Mouse (Mus musculus) lung, postnatal 36 days (tissue): ENCODE data around the gene Pdgfa.

Experiments used
- DNase-seq: peaks from one replicate; pipeline ENCODE4 v3.0.0; 2022; ENCODE audit warnings: mixed read lengths

The Pdgfa gene

GRCm38 (mm10) chr5:138997171-138997788 lies at the start of gene Pdgfa:
Gene Pdgfa (minus strand): TSS chr5:138997370.
- DNase-seq = peak; percentile 81

GRCm38 (mm10) chr5:139046636-139047035 lies 49.5 kb upstream of the Pdgfa start:
- no peak for DNase-seq

- no peak for DNase-seq
Measured at GRCm38 (mm10) chr5:139043546-139043945, 46.4 kb upstream of the Pdgfa start.

- DNase-seq = no peak
Measured at GRCm38 (mm10) chr5:139042299-139042698, 45.1 kb upstream of the Pdgfa start.

- no peak for DNase-seq
Measured at GRCm38 (mm10) chr5:139035171-139035570, 38.0 kb upstream of the Pdgfa start.

- DNase-seq = no peak
Measured at GRCm38 (mm10) chr5:139034746-139035145, 37.6 kb upstream of the Pdgfa start.

- DNase-seq = peak; percentile 70
Measured at GRCm38 (mm10) chr5:139033406-139034317, 36.5 kb upstream of the Pdgfa start.

GRCm38 (mm10) chr5:139027603-139028002 lies 30.4 kb upstream of the Pdgfa start:
- DNase-seq = no peak

- DNase-seq = peak; percentile 24
Measured at GRCm38 (mm10) chr5:139024351-139025105, 27.4 kb upstream of the Pdgfa start.

- DNase-seq = no peak
Measured at GRCm38 (mm10) chr5:139020595-139020994, 23.4 kb upstream of the Pdgfa start.

GRCm38 (mm10) chr5:139017371-139018124 lies 20.4 kb upstream of the Pdgfa start:
- DNase-seq = peak; percentile 89

GRCm38 (mm10) chr5:139015097-139015496 lies 17.9 kb upstream of the Pdgfa start:
- DNase-seq = peak; percentile 32

- DNase-seq = no peak
Measured at GRCm38 (mm10) chr5:139010649-139011048, 13.5 kb upstream of the Pdgfa start.

GRCm38 (mm10) chr5:139007141-139007775 lies 10.1 kb upstream of the Pdgfa start:
- peak; percentile 75 for DNase-seq

- DNase-seq = no peak
Measured at GRCm38 (mm10) chr5:139004588-139004987, 7.4 kb upstream of the Pdgfa start.

- DNase-seq = no peak
Measured at GRCm38 (mm10) chr5:138999716-139000115, 2.5 kb upstream of the Pdgfa start.

- peak; percentile 69 for DNase-seq
Measured at GRCm38 (mm10) chr5:138997936-138998580, 888 bp upstream of the Pdgfa start.

- DNase-seq = peak; percentile 62
Measured at GRCm38 (mm10) chr5:138996322-138997073, 672 bp downstream of the Pdgfa start.

GRCm38 (mm10) chr5:138995721-138996311 lies 1.4 kb downstream of the Pdgfa start:
- DNase-seq = peak; percentile 89
